Comparison of ENCODE assay signal across 8 mouse cellular contexts in genomic region chr11:103102725-103103349, GRCm38 (mm10). TPM values are rescaled to one million over a fixed set of nuclear protein-coding genes. Genes with fewer than 3 reads are reported as not detected.
A peak's percentile ranks its signal among the peaks of the same experiment; 100 is the strongest.
DNase-seq lines count a peak whose midpoint lies in the region; ATAC-seq and TF ChIP-seq lines count a peak whose summit lies in the region.

No protein-coding gene starts in this region.

- peak; percentile 99 for DNase-seq in ZHBTc4 (ENCODE audit: low read depth, low spot score)
- peak; percentile 98 for DNase-seq in gastrocnemius, adult 2 months
- DNase-seq in hindlimb bud, embryonic 11.5 days (ENCODE audit: extremely low spot score, low read depth, low spot score) = peak; percentile 90
- peak; percentile 92 to 97 for DNase-seq in left cerebral cortex, adult 9 months (ENCODE audit: low spot score in 2 of 2)
- DNase-seq in right cerebral cortex, postnatal 14 days = peak; percentile 95
- peak; percentile 98 to 100 for DNase-seq in urinary bladder, postnatal 36 days (ENCODE audit: low spot score in 2 of 2)

- ATAC-seq in common myeloid progenitor, adult 5-6 weeks (replicated peaks; ENCODE audit: low read depth, poor library complexity, severe bottlenecking) = peak; percentile 87
- peak; percentile 85 for ATAC-seq in megakaryocyte progenitor cell, adult 5-6 weeks (replicated peaks; ENCODE audit: poor library complexity)

- H3K4me3 ChIP-seq in gastrocnemius, adult 2 months = peak overlapping the region; percentile 84

- H3K27ac ChIP-seq in gastrocnemius, adult 2 months = peak overlapping the region; percentile 96

- no peak for TF ChIP-seq CTCF in gastrocnemius, adult 2 months (IDR thresholded peaks at IDR 0.05)

- intact Hi-C loops in gastrocnemius, adult 2 months (cut with DNase I) = loop anchor here (1.0 to 5.0 kb wide), 3 partner anchors 39 to 224 kb away; no protein-coding TSS in a partner anchor

RNA-seq across cellular contexts. Expression of gene Acbd4, which starts 1.4 kb away (rescaled TPM):
- total RNA-seq in common myeloid progenitor, adult 5-6 weeks (2017) = 9.2 and 9.3 TPM in 2 replicates
- 10 to 100 TPM; 24.2 to 28.6 TPM for total RNA-seq in gastrocnemius, adult 2 months (2021)
- 1.5 and 2.0 TPM in 2 replicates for total RNA-seq in megakaryocyte progenitor cell, adult 5-6 weeks (2015)
- 5.0 and 7.2 TPM in 2 replicates for total RNA-seq in megakaryocyte progenitor cell, adult 5-6 weeks (2017)

RNA-seq across cellular contexts. Expression of gene Plcd3, which starts 1.4 kb away (rescaled TPM):
- total RNA-seq in common myeloid progenitor, adult 5-6 weeks (2017) = 0.27 and 3.6 TPM in 2 replicates
- total RNA-seq in gastrocnemius, adult 2 months (2021) = 1 to 10 TPM; 4.6 to 5.9 TPM
- 0.17 TPM in 1 of 2 replicates, not detected in the other for total RNA-seq in megakaryocyte progenitor cell, adult 5-6 weeks (2015)
- not detected in 2 replicates for total RNA-seq in megakaryocyte progenitor cell, adult 5-6 weeks (2017)

RNA-seq across cellular contexts. Expression of gene Hexim1, which starts 13.2 kb away (rescaled TPM):
- total RNA-seq in common myeloid progenitor, adult 5-6 weeks (2017) = 26.6 and 28.0 TPM in 2 replicates
- total RNA-seq in gastrocnemius, adult 2 months (2021) = 10 to 100 TPM; 18.6 to 21.8 TPM
- 10.7 and 13.0 TPM in 2 replicates for total RNA-seq in megakaryocyte progenitor cell, adult 5-6 weeks (2015)
- total RNA-seq in megakaryocyte progenitor cell, adult 5-6 weeks (2017) = 21.2 and 27.9 TPM in 2 replicates

RNA-seq across cellular contexts. Expression of gene Hexim2, which starts 29.4 kb away (rescaled TPM):
- 2.1 and 2.6 TPM in 2 replicates for total RNA-seq in common myeloid progenitor, adult 5-6 weeks (2017)
- 1 to 10 TPM; 2.0 to 3.6 TPM for total RNA-seq in gastrocnemius, adult 2 months (2021)
- total RNA-seq in megakaryocyte progenitor cell, adult 5-6 weeks (2015) = 1.2 and 1.8 TPM in 2 replicates
- total RNA-seq in megakaryocyte progenitor cell, adult 5-6 weeks (2017) = 3.5 and 3.9 TPM in 2 replicates

Comparison
In these comparisons a context has a peak if more than half of its experiments do, and no peak if none do; other contexts are left out.
1. Peak in every context shown above with its lines: DNase-seq, ATAC-seq, H3K4me3 ChIP-seq and H3K27ac ChIP-seq.